Mouse (Mus musculus): ENCODE measurements around the gene Iqcf5.

Gene Iqcf5

GRCm38 (mm10) chr9:106514273-106514672, at the start of gene Iqcf5:
TSS of gene Iqcf5 (plus strand) at chr9:106514573.
- no peak for DNase-seq (ENCODE audit: low spot score)

GRCm38 (mm10) chr9:106464751-106465541, 49.4 kb upstream of the Iqcf5 start:
- peak; percentile 55 for DNase-seq (ENCODE audit: low spot score)

GRCm38 (mm10) chr9:106465571-106466200, 48.7 kb upstream of the Iqcf5 start, which contains the start of gene Gpr62:
TSS of gene Gpr62 (minus strand) at chr9:106465938.
- no peak for DNase-seq (ENCODE audit: low spot score)

GRCm38 (mm10) chr9:106466721-106467120, 47.7 kb upstream of the Iqcf5 start:
- DNase-seq (ENCODE audit: low spot score), result no peak

- no peak for DNase-seq (ENCODE audit: low spot score)
Measured at GRCm38 (mm10) chr9:106467746-106468145, 46.6 kb upstream of the Iqcf5 start.

GRCm38 (mm10) chr9:106469317-106469716, 45.1 kb upstream of the Iqcf5 start:
- DNase-seq (ENCODE audit: low spot score), result no peak

- DNase-seq (ENCODE audit: low spot score), result no peak
Measured at GRCm38 (mm10) chr9:106469776-106470175, 44.6 kb upstream of the Iqcf5 start.

GRCm38 (mm10) chr9:106470991-106471750, 43.2 kb upstream of the Iqcf5 start:
- no peak for DNase-seq (ENCODE audit: low spot score)

GRCm38 (mm10) chr9:106471892-106472291, 42.5 kb upstream of the Iqcf5 start:
- peak; percentile 52 for DNase-seq (ENCODE audit: low spot score)

- no peak for DNase-seq (ENCODE audit: low spot score)
Measured at GRCm38 (mm10) chr9:106472321-106472720, 42.1 kb upstream of the Iqcf5 start.

- DNase-seq (ENCODE audit: low spot score), result peak; percentile 12
Measured at GRCm38 (mm10) chr9:106473081-106473752, 41.2 kb upstream of the Iqcf5 start.

- peak; percentile 13 for DNase-seq (ENCODE audit: low spot score)
Measured at GRCm38 (mm10) chr9:106473753-106474105, 40.6 kb upstream of the Iqcf5 start.

GRCm38 (mm10) chr9:106474456-106474855, 39.9 kb upstream of the Iqcf5 start:
- peak; percentile 74 for DNase-seq (ENCODE audit: low spot score)

- DNase-seq (ENCODE audit: low spot score), result peak; percentile 25
Measured at GRCm38 (mm10) chr9:106475046-106475445, 39.3 kb upstream of the Iqcf5 start.

- DNase-seq (ENCODE audit: low spot score), result no peak
Measured at GRCm38 (mm10) chr9:106475663-106476001, 38.7 kb upstream of the Iqcf5 start, which contains the start of gene Rrp9. TSS of gene Rrp9 (plus strand) at chr9:106475963.

GRCm38 (mm10) chr9:106476002-106476923, 38.1 kb upstream of the Iqcf5 start:
- peak; percentile 53 for DNase-seq (ENCODE audit: low spot score)

- DNase-seq (ENCODE audit: low spot score), result peak; percentile 98
Measured at GRCm38 (mm10) chr9:106476924-106477484, 37.4 kb upstream of the Iqcf5 start, which contains the start of gene Parp3. TSS of gene Parp3 (minus strand) at chr9:106476949.

- no peak for DNase-seq (ENCODE audit: low spot score)
Measured at GRCm38 (mm10) chr9:106477649-106478048, 36.7 kb upstream of the Iqcf5 start.

GRCm38 (mm10) chr9:106478101-106478500, 36.3 kb upstream of the Iqcf5 start:
- no peak for DNase-seq (ENCODE audit: low spot score)

GRCm38 (mm10) chr9:106480541-106480940, 33.8 kb upstream of the Iqcf5 start:
- no peak for DNase-seq (ENCODE audit: low spot score)

GRCm38 (mm10) chr9:106481075-106481474, 33.3 kb upstream of the Iqcf5 start:
- no peak for DNase-seq (ENCODE audit: low spot score)

Measured in ovary, postnatal 36 days (tissue).